Mouse (Mus musculus) heart, postnatal 4 days (tissue): ENCODE results near the gene Rab36. TPM values are rescaled to one million over a fixed set of nuclear protein-coding genes. Genes with fewer than 3 reads are reported as not detected.

Experiments used
- DNase-seq: peaks from one replicate; pipeline ENCODE4 v3.0.0; 2021
- total RNA-seq, 2 experiments: library from RNA; stranded (reverse); gene quantifications; 2 replicates each; pipeline ENCODE4 v1.2.3; 2021

Rab36 gene
- total RNA-seq, 2 experiments from 2014 or later = 1.7 to 1.8 TPM

DNA sequence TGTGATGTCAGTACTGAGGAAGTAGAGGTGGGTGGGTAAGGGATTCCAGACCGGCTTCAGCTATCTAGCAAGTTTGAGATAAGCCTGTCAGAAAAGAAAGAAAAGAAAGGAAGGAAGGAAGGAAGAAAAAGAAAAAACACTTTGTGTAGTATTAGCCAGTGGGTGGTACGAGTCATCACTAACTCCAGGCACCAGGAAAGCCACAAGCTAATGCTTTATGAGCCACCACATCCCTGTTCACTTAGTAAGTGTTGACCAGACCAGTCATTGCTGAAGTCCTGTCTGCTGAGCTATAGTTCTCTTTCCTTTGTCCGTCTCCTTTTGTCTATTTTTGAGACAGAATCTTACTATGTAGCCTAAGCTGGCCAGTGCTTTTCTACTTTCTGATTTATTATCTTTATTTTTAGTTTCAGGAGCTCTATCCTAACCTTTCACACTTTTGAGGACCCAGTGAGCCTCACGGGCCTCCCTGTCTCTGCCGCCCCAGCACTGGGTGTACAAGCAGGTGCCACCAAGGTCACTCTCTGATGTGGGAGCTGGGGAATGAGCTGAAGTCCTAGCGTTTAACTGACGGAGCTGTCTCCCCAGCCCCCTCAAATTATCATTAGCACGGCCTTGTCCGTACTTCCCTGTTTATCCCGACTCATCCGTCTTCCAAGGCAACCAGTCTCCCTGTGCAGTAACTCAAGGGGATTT, 33.6 kb downstream of the Rab36 start:
- no peak for DNase-seq

DNA sequence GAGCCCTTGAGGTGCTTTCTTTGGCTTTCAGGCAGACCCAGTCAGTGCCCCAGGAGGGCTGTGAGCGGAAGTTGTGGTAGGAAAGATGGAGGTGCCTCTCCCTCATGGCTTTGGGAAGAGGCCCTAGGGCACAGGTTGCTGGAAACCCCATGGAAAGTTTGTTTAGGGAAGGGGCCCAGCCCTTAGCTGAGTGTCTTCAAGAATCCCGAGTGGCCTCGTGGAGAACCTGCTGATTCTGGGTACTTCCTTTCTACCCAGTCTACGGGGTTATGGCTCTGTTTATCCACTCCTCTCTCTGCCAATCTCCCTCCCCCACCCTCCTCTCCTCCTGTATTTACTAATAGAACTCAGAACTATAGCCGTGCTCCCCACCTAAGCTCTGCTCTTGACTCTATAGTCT, 38.8 kb downstream of the Rab36 start:
- no peak for DNase-seq

DNA sequence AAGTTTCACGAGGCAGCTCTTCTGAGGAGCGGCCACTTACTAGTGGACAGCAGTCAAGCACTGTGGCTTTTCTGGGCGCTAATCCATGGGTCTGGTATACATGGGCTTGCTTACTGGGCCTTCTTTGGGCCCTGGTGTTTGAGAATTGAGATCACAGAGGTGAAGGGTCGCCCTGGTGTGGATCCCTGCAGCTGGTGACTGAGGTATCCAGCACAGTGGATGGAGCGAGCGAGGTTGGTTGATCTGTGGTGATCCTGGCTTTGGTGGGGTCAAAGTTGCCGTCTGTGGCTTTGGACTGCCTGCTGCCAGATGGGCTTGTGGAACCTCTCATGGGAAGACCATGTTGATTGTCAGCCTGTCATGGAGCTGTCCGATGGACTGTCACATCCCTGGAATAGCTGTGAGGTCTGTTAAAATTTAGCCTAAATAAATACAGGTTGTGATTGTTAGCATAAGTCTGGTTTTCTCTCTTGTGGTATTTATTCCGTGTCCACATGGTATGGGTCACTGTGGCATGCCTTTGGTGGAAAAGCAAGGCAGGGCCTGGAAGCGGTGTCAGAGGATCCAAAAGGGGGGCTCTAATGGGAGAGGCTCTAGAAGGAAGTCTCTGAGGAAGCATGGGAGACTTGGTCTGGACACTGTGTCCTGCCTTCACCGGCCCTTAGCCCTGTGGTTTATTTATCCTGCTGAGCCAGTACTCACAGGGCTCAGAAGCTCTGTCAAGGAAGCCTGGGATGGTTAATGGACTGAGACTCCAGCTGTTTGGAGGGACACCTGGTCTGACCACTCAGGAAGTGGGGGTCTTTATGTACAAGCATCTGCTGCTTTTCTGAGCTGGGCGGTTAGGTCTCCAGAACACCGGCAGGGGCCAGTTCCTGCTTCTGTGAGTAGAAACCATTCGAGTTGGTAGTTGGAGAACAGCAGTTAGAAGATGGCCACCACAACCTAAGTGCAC, 41.6 kb downstream of the Rab36 start:
- no peak for DNase-seq

DNA sequence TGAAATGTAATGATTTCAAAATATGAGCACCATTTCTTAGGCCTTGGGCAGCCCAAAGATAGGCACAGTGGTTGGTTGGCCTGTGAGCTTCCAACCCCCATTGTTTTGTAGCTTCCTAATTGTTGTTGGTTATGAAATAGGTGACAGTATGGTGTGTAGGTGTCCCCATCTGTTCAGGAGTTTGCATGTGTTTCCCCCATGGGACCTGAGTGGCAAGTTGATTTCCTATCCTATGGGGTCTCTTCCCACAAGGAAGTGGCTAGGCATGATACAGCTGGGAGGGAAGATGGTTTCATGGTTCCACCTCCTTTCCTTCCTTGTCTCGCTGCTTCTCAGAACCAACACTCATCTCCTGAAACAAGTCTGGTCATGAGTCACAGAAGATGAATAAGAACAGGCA, 48.5 kb downstream of the Rab36 start:
- DNase-seq = no peak

DNA sequence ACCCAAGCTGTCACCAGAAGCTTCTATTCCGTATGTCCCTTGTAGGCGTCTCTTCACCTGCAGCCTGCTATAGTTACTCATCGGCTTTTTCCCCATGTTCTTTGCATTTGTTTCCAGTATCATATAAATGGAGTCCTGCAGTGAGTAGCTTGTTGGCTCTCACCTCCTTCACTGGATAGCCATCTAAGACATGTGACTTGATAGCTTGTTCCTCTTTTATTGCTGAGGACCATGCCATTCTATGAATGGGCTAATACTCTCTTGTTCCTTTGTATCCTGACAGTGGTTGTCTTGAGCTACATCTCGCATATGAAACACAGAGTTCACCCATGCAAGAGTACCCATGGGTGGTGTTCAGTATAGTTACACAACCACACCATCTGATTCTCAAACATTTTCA, 51.6 kb downstream of the Rab36 start:
- DNase-seq = no peak

DNA sequence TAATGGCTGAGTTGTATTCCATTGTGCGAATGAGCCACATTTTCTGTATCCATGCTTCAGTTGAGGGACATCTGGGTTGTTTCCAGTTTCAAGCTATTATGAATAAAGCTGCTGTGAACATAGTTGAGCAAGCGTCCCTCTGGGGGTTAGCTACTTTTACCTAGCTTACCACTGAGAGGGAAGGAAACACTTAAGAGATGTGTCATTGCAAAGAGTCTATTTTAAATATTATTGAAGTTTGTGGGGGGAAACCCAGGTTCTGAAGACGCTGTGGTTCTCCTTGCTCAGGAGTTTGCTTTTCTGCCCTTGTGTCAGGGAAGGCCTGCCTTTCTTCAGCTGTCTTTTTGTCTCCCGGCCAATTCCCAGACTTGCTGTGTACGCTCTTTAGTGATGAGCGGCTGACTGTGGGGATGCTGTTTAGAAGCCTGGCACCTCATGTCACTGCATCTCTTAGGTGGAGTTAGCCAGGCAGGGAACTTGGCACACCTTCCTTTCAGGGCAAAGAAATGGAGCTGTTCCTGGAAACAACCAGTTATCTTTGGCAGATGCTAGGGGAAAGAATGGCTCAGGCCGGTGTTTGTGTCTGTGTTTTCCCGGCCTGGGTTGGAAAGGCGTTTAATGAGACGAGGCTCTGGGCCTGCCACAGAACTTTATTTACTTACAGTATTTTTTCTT, 54.8 kb downstream of the Rab36 start:
- peak; percentile 58 for DNase-seq

DNA sequence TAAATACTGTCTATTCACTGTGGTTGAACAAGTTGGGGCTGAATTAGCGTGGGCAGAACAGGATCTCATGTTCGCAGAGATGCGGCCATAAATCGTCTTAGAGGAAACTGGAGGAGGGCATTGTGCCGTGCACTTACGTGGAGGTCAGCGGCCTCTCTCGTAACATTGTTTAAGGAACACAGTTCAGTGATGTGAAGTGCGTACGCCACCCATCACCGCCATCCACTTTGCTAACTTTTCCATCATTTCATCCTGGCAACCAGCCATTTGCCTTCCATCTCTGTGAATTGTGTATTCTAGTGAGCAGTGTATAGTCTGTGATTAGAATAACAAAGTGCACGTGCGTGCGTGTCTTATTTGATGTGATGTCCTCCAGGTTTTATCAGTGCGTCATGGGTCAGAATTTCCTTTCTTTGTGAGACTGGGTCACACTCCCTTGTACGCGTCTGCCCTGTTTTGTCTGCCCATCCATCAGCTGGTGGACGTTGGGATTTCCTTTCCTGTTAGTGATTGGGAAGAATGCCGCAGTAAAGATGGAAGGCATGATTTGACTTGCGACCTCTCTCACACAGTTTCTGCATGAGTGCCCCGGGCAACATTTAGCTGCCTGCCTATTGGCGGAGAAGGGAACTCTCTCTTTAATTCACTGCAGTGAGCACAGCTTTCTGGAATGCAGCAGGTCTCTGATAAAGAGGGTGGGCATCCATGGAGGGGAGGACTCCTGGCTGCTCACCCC, 56.6 kb downstream of the Rab36 start:
- DNase-seq = no peak

DNA sequence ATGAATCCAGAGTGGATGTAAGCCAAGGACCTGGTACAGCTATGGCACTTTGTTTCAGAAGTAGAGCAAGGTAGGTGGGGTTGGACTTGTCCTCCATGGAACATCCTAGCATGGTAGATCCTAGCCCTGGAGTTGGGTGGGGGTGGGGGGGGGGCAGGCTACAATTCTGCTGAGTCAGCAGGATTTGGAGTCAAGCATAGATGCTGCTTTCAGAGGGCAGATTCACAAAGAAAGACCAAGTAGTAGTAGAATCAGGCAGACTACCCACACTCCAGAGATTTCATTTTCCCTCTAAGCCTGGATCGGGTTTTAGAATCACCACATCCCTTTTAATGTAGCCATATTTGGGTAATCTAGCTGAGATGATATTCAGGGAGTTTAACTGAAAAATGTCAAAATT, 57.5 kb downstream of the Rab36 start:
- no peak for DNase-seq

DNA sequence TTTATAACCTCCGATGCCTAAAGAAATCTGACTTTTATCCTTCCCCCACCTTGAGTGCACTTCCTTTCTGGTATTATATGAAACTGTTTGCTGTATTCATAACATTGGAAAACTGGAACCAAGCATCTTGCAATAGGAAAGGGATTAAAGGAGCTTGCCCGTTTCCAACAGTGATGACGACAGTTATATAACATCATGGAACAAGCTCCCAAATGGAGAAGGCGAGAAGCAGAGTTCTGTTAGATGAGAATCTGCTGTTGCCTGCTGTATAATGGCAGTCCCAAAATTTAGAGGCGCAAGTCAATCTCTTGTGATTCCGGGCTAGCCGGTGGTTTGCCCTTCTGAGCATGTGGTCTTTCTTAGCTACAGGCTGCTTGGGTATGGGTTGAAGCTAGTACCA, 58.4 kb downstream of the Rab36 start:
- DNase-seq = no peak

DNA sequence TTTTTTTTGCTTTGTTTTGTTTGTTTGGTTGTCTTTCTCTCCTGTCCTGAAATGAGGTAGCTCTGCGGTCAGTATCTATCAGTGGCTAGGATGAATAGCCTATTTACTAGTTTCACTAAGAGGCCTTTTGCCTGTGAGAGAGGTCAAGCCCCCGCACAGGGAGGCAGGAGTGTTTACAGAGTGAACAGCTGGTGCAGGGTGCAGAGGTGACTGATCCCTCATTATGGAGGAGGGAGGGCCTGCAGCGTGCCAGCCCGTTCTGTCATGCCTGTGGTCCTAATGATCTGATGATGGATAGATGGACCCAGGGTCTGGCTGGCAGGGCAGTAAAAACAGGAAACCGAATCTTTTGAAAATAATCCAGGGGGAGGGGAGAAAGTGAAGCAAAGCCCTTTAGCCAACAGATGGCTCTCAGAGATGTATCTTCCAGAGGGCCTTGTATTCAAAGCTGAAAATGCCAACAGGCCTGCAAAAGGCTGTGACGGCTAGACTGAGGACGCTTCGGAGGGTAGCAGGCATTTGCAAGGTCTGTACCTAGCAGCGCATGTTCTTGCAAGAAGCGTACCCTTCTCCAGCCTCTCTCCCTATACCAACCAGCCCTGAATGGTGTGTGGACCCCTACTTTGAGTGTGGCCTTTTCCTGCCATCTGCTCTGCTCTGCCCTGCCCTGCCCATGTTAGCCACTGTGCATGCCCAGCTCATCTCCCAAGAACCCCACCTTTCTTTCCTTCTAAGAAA, 61.8 kb downstream of the Rab36 start:
- no peak for DNase-seq

DNA sequence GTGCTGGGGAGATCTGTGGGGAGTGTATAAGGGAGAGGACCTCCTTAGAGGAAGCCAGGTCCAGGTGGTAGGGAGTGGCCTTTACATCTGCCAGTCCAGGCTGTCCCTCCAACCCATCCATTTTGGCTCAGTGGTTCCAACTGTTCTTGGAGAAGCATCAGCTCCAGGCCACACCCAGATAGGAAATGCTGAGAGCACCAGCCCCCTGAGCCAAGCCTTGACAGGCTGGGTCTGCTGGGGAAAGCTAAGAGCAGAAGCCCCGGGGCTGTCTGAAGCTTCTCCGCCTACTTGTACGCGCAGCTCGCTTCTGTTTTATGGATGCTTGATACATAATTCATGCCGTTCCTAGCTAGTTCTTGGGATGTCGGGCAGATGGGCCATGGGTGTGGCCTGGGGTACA, 63.4 kb downstream of the Rab36 start:
- DNase-seq = no peak

DNA sequence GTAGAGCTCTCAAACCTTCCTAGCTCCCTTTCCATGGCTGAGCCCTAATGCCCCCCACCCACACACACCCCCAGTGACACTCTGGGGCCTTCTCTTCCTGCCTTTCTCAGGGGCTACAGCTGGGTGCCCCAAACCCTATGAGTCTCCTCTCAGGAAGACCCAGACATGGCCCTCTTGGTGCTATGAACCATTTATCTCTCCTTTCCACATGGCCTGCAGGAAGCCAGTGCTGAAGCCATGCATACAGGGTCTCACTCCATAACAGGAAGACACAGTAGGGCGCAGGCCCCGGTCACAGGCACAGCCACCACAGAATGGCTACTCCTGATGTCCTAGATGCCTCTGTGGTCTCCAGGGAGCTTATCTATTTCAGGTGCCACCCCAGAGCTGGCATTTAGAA, 66.6 kb downstream of the Rab36 start:
- no peak for DNase-seq

Other genes with a start within 250 kb of the Rab36 start
- 1 to 10 TPM in 1 of 2 experiments, under 1 TPM in 1; 0.83 to 1.4 TPM for gene Gnaz, start 69.9 kb upstream of the Rab36 start, total RNA-seq
- gene Rsph14, start 4.5 kb upstream of the Rab36 start, total RNA-seq = not detected
- 10 to 100 TPM; 15.5 to 16.4 TPM for gene Bcr, start 23.5 kb downstream of the Rab36 start, total RNA-seq
- gene Specc1l, start 175.0 kb downstream of the Rab36 start, total RNA-seq = 10 to 100 TPM; 47.6 to 48.8 TPM